7 mouse cellular contexts compared by ENCODE assay signal in the genomic region with DNA sequence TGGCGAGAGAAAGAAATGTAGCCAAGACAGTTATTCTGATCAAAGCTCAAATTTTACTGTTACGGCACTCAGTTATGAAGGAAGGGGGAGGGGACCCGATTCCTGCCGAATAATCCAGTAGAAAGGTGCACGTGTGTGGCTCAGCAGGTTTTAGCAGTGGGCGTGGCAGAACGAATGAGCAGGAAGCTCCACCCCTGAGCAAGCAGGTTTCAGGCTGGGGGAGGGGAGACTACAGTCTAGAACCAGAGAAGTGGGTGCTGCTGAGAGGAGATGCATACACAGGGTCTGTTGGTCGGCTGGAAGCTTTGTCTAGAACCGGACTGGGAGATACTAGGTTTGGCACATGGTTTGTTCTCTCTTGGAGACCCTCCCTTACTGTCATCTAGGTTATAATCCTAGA.
DNase-seq lines count a peak whose midpoint lies in the region; ATAC-seq lines count a peak whose summit lies in the region.
"Not testable (repeated sequence)": the region's sequence is repeated elsewhere in the genome, so short reads cannot be mapped to it uniquely, and the experiment has no call there.

No protein-coding gene starts in this region.

- peak; percentile 72 for ATAC-seq in intestine, embryonic 15.5 days
- 0 out of 2 replicates have a peak, but pooled peaks have one; percentile 49 for ATAC-seq in kidney, embryonic 14.5 days (ENCODE audit: low FRiP score, low TSS enrichment)
- ATAC-seq in limb, embryonic 12.5 days (ENCODE audit: insufficient number of reproducible peaks, insufficient read depth, low FRiP score, low TSS enrichment, low read depth), result not testable (repeated sequence)
- ATAC-seq in stomach, embryonic 16.5 days (ENCODE audit: insufficient read depth, low FRiP score), result peak; percentile 51

- H3K4me3 ChIP-seq in intestine, embryonic 15.5 days (replicated peaks); kidney, embryonic 14.5 days (ENCODE audit: low read length); limb, embryonic 12.5 days (replicated peaks); stomach, embryonic 16.5 days (replicated peaks; ENCODE audit: low read length): not testable (repeated sequence)

- WGBS in intestine, embryonic 15.5 days, result 33% methylated on average over 9 of the region's 9 CpGs
- 31% methylated on average over 9 of the region's 9 CpGs for WGBS in kidney, embryonic 14.5 days
- whole genome bisulfite sequencing in limb, embryonic 12.5 days, result 36% methylated on average over 9 of the region's 9 CpGs
- WGBS in stomach, embryonic 16.5 days, result 25% methylated on average over 9 of the region's 9 CpGs

- H3K9me3 ChIP-seq in intestine, embryonic 15.5 days; kidney, embryonic 14.5 days (ENCODE audit: control insufficient read depth, low read length); limb, embryonic 12.5 days; stomach, embryonic 16.5 days (replicated peaks; ENCODE audit: control insufficient read depth, low read length): not testable (repeated sequence)

- H3K27ac ChIP-seq in intestine, embryonic 15.5 days; kidney, embryonic 14.5 days (ENCODE audit: low read depth, low read length); limb, embryonic 12.5 days; stomach, embryonic 16.5 days (ENCODE audit: low read length): not testable (repeated sequence)

- not testable (repeated sequence) for H3K27me3 ChIP-seq in intestine, embryonic 15.5 days (replicated peaks); kidney, embryonic 14.5 days (ENCODE audit: control insufficient read depth, insufficient read depth, low read length); limb, embryonic 12.5 days; stomach, embryonic 16.5 days (ENCODE audit: control insufficient read depth, insufficient read depth, low read length)

- H3K4me2 ChIP-seq in intestine, embryonic 15.5 days (replicated peaks), result peak overlapping the region; percentile 14; the same call in 1 of the 2 replicates
- not testable (repeated sequence) for H3K4me2 ChIP-seq in kidney, embryonic 14.5 days (replicated peaks; ENCODE audit: low read depth, low read length); stomach, embryonic 16.5 days (ENCODE audit: low read depth, low read length)
- 0 out of 2 replicates have a peak overlapping the region, but pooled peaks have one; percentile 10 for H3K4me2 ChIP-seq in limb, embryonic 12.5 days

- DNase-seq in ES-CJ7 (ENCODE audit: low read depth, low spot score), result peak; percentile 34
- DNase-seq in lung, postnatal 10 days, result peak; percentile 26
- peak; percentile 43 to 69 for DNase-seq in thymus, postnatal 36 days

- H3K36me3 ChIP-seq in intestine, embryonic 15.5 days; kidney, embryonic 14.5 days (ENCODE audit: control insufficient read depth, insufficient read depth, low read length); limb, embryonic 12.5 days; stomach, embryonic 16.5 days (ENCODE audit: control insufficient read depth, insufficient read depth, low read length): not testable (repeated sequence)

- H3K9ac ChIP-seq in intestine, embryonic 15.5 days; kidney, embryonic 14.5 days (ENCODE audit: low read depth, low read length); limb, embryonic 12.5 days (replicated peaks); stomach, embryonic 16.5 days (ENCODE audit: low read length): not testable (repeated sequence)

- H3K4me1 ChIP-seq in intestine, embryonic 15.5 days (replicated peaks); kidney, embryonic 14.5 days (ENCODE audit: control insufficient read depth, insufficient read depth, low read length); stomach, embryonic 16.5 days (ENCODE audit: control insufficient read depth, insufficient read depth, low read length): not testable (repeated sequence)
- H3K4me1 ChIP-seq in limb, embryonic 12.5 days (replicated peaks), result peaks cover 21% of the 10 kb centered on the region
